Mouse (Mus musculus) colon, adult 2 months (tissue): ENCODE results near the gene Shmt1. TPM values are rescaled to one million over a fixed set of nuclear protein-coding genes. Genes with fewer than 3 reads are reported as not detected.

Experiments
- polyA plus RNA-seq: library from polyadenylated mRNA; depleted of rRNA; stranded (reverse); fragments of >200 nt; gene quantifications from 2 replicates; pipeline ENCODE4 v1.2.3, GENCODE M21; 2012; rRNA removed

The Shmt1 gene
- 25.7 and 26.4 TPM in 2 replicates for polyA plus RNA-seq

GRCm38 (mm10) chr11:60811618-60812017 is at the start of gene Shmt1:
Shmt1 (minus strand) TSS chr11:60811718.

GRCm38 (mm10) chr11:60830433-60831052 is 19.0 kb upstream of the Shmt1 start, which contains the start of gene Dhrs7b:
Dhrs7b (plus strand) TSS chr11:60830631.

GRCm38 (mm10) chr11:60776829-60777740 is 34.4 kb downstream of the Shmt1 start, which contains the start of the genes Top3a and Smcr8:
Top3a (minus strand) TSS chr11:60777365.
Smcr8 (plus strand) TSS chr11:60777524.

Other genes with a start within 250 kb of the Shmt1 start
- 52.3 and 53.9 TPM in 2 replicates for gene Llgl1, start 112.0 kb downstream of the Shmt1 start, polyA plus RNA-seq
- 282 and 308 TPM in 2 replicates for gene Flii, start 84.5 kb downstream of the Shmt1 start, polyA plus RNA-seq
- 17.8 and 23.9 TPM in 2 replicates for gene Mief2, start 83.3 kb downstream of the Shmt1 start, polyA plus RNA-seq
- 6.1 and 6.6 TPM in 2 replicates for gene Top3a, start 34.4 kb downstream of the Shmt1 start, polyA plus RNA-seq
- gene Smcr8, start 34.2 kb downstream of the Shmt1 start, polyA plus RNA-seq, result 7.1 and 7.4 TPM in 2 replicates
- 21.7 and 25.0 TPM in 2 replicates for gene Dhrs7b, start 18.9 kb upstream of the Shmt1 start, polyA plus RNA-seq
- gene Tmem11, start 67.6 kb upstream of the Shmt1 start, polyA plus RNA-seq, result 72.2 and 80.5 TPM in 2 replicates
- 16.7 and 19.1 TPM in 2 replicates for gene Natd1, start 103.0 kb upstream of the Shmt1 start, polyA plus RNA-seq
- 35.8 and 44.1 TPM in 2 replicates for gene Map2k3, start 120.3 kb upstream of the Shmt1 start, polyA plus RNA-seq
- gene Kcnj12, start 210.8 kb upstream of the Shmt1 start, polyA plus RNA-seq, result 1.9 and 2.2 TPM in 2 replicates